Mouse (Mus musculus): ENCODE results near the gene Hivep2.

- no peak for TF ChIP-seq MAFK (IDR thresholded peaks at IDR 0.05; ENCODE audit: insufficient read depth, low read depth, low read length)
- no peak for TF ChIP-seq HCFC1 (IDR thresholded peaks at IDR 0.05; ENCODE audit: borderline replicate concordance, insufficient read depth, low read length)
Measured at GRCm38 (mm10) chr10:13932147-13932546, 33.7 kb upstream of the Hivep2 start.

Data from ES-E14 (cell line).